Mouse (Mus musculus): ENCODE data around the gene Gm6993.

GRCm38 (mm10) chr12:31283131-31283530, 42.6 kb downstream of the Gm6993 start:
- no peak for TF ChIP-seq CTCF (IDR thresholded peaks at IDR 0.05; ENCODE audit: control insufficient read depth, insufficient read depth, low read length)
- TF ChIP-seq POLR2A (IDR thresholded peaks at IDR 0.05; ENCODE audit: borderline replicate concordance, control insufficient read depth, low read depth, low read length), result no peak

Data from bone marrow, adult 2 months (tissue).